Mouse (Mus musculus) ES-Bruce4 (cell line): Measurements from ENCODE around the gene Abl2. TPM values are rescaled to one million over a fixed set of nuclear protein-coding genes. Genes with fewer than 3 reads are reported as not detected.

Experiments used
- H3K27ac ChIP-seq: 2 replicates; pipeline ENCODE4 v1.5.1; 2012; ENCODE audit warnings: low read length, inconsistent platforms; ENCODE audit not compliant: insufficient read depth
- H3K27me3 ChIP-seq: 2 replicates; pipeline ENCODE4 v1.6.1; 2012; ENCODE audit warnings: mild to moderate bottlenecking, low read length, inconsistent platforms; ENCODE audit not compliant: control insufficient read depth, poor library complexity, insufficient read depth, severe bottlenecking
- H3K36me3 ChIP-seq: 2 replicates; pipeline ENCODE4 v1.6.1; 2012; ENCODE audit warnings: inconsistent platforms, mild to moderate bottlenecking, low read length, moderate library complexity; ENCODE audit not compliant: control insufficient read depth, poor library complexity, insufficient read depth, severe bottlenecking
- H3K4me1 ChIP-seq: one replicate; pipeline ENCODE4 v1.8.1; 2011; ENCODE audit warnings: low read length; ENCODE audit not compliant: control insufficient read depth, insufficient read depth
- H3K4me3 ChIP-seq: 2 replicates; pipeline ENCODE4 v1.5.1; 2011; ENCODE audit warnings: low read depth, mild to moderate bottlenecking, low read length
- H3K9ac ChIP-seq: 2 replicates; pipeline ENCODE4 v1.6.1; 2012; ENCODE audit warnings: low read depth, mild to moderate bottlenecking, inconsistent platforms; ENCODE audit not compliant: poor library complexity, severe bottlenecking
- H3K9me3 ChIP-seq: replicated peaks from 2 replicates; pipeline ENCODE4 v1.6.1; 2012; ENCODE audit warnings: mild to moderate bottlenecking, low read length, inconsistent platforms; ENCODE audit not compliant: control insufficient read depth, poor library complexity, insufficient read depth, severe bottlenecking
- CTCF ChIP-seq: IDR thresholded peaks from one replicate; pipeline ENCODE4 v1.8.1; 2011; ENCODE audit warnings: low read depth, low read length
- EP300 ChIP-seq: IDR thresholded peaks from 2 replicates; pipeline ENCODE4 v1.6.1; 2011; ENCODE audit warnings: low read depth, low read length; ENCODE audit not compliant: insufficient read depth
- POLR2A ChIP-seq: IDR thresholded peaks from one replicate; pipeline ENCODE4 v1.8.1; 2011; ENCODE audit warnings: low read length; ENCODE audit not compliant: insufficient read depth
- polyA plus RNA-seq: library from polyadenylated mRNA; stranded (reverse); fragments of >200 nt; gene quantifications from 2 replicates; pipeline ENCODE4 v1.2.4, GENCODE M21; 2011; ENCODE audit warnings: low read depth; ENCODE audit not compliant: missing spikeins, insufficient read depth, insufficient read length

The Abl2 gene
- polyA plus RNA-seq, 1 experiment = 49.7 TPM

GRCm38 (mm10) chr1:156543999-156544398, 14.6 kb upstream of the Abl2 start:
- no peak overlapping the region for H3K4me3 ChIP-seq
- H3K9ac ChIP-seq = no peak overlapping the region
- H3K36me3 ChIP-seq = no peaks in the 10 kb centered on the region
- H3K27me3 ChIP-seq = no peaks in the 10 kb centered on the region
- H3K4me1 ChIP-seq = no peaks in the 10 kb centered on the region
- no peak overlapping the region for H3K27ac ChIP-seq
- H3K9me3 ChIP-seq = no peaks in the 10 kb centered on the region
- TF ChIP-seq EP300 = no peak
- no peak for TF ChIP-seq POLR2A
- no peak for TF ChIP-seq CTCF

- H3K36me3 ChIP-seq = no peaks in the 10 kb centered on the region
- TF ChIP-seq EP300 = no peak
- TF ChIP-seq CTCF = no peak
- no peak for TF ChIP-seq POLR2A
- peak overlapping the region; percentile 95 for H3K4me3 ChIP-seq
- no peaks in the 10 kb centered on the region for H3K4me1 ChIP-seq
- no peak overlapping the region for H3K27ac ChIP-seq
- peak overlapping the region; percentile 98 for H3K9ac ChIP-seq
- H3K27me3 ChIP-seq = no peaks in the 10 kb centered on the region
- H3K9me3 ChIP-seq = no peaks in the 10 kb centered on the region
Observed at GRCm38 (mm10) chr1:156558950-156559640, 509 bp downstream of the Abl2 start.

DNA sequence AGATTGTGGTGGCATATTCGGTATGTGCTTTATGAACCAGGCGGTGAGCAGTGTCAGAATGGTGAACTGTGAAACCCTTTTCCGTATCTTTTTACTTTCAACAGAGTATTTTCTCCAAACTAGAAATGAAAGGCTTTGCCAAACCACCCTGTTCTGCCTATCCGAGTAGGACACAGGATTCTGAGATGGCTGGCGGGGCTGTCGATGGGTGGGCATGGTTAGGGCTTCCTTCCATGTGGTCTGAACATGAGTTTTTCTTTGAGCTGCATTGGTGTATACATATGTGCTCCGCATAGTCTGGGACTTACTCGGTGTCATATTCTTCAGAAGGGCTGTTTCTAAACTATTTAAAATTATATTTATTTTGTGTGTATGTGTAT, 1.0 kb downstream of the Abl2 start:
- Histone ChIP-seq H3K9ac (peak overlapping the region; percentile 98), H3K36me3 (no peaks in the 10 kb centered on the region), H3K4me3 (peak overlapping the region; percentile 95), H3K9me3 (no peaks in the 10 kb centered on the region), H3K27ac (no peak overlapping the region), H3K4me1 (no peaks in the 10 kb centered on the region), H3K27me3 (no peaks in the 10 kb centered on the region)
- TF ChIP-seq POLR2A = no peak
- no peak for TF ChIP-seq CTCF
- TF ChIP-seq EP300 = no peak

DNA sequence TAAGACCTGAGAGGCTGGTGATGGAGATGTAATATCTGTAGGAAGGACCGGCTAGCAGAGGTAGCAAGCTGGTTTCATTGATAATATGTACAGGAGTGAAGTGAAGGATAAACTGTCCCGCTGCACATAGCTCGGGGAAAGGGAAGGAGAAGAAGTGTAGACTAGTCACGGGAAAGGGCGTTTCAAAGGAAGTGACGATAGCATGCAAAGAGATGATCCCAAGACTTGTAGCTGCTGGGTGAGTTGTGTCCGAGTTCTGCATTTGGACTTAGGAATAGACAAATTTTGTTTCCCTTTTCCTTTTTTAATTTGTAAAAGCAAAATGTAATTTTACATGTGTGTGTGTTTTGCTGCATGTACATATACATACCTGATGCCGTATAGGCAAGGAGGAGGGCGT, 1.9 kb downstream of the Abl2 start:
- H3K9me3 ChIP-seq = no peaks in the 10 kb centered on the region
- H3K27me3 ChIP-seq = no peaks in the 10 kb centered on the region
- no peak overlapping the region for H3K4me3 ChIP-seq
- no peaks in the 10 kb centered on the region for H3K36me3 ChIP-seq
- TF ChIP-seq EP300 (no peak), POLR2A (no peak), CTCF (no peak)
- H3K4me1 ChIP-seq = no peaks in the 10 kb centered on the region
- H3K9ac ChIP-seq = no peak overlapping the region
- H3K27ac ChIP-seq = no peak overlapping the region

DNA sequence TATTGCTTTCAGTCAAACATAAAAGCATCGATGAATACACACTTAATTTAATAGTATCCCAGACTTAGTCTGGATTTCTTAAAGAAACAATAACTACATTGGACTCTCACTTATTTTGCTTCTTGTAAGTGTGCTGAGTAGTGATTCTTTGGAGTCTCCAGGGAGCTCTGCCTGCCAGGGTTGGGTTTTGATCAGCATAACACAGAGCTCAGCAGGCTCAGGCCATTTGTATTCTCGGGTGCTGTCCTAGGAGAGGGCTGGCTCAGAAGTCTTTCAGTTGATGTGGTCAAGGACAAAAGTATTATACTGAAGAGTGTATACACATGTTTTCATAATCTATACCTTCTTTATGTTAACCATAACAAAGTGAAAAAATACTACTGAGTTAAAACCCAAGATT, 6.7 kb downstream of the Abl2 start:
- Histone ChIP-seq H3K27me3 (no peaks in the 10 kb centered on the region), H3K4me3 (no peak overlapping the region), H3K9ac (no peak overlapping the region), H3K27ac (no peak overlapping the region), H3K36me3 (peaks cover 3% of the 10 kb centered on the region; the same call in 1 of the 2 replicates), H3K4me1 (peaks cover 4% of the 10 kb centered on the region), H3K9me3 (no peaks in the 10 kb centered on the region; the same call in 1 of the 2 replicates)
- TF ChIP-seq EP300 = peak; percentile 62
- TF ChIP-seq CTCF = no peak

DNA sequence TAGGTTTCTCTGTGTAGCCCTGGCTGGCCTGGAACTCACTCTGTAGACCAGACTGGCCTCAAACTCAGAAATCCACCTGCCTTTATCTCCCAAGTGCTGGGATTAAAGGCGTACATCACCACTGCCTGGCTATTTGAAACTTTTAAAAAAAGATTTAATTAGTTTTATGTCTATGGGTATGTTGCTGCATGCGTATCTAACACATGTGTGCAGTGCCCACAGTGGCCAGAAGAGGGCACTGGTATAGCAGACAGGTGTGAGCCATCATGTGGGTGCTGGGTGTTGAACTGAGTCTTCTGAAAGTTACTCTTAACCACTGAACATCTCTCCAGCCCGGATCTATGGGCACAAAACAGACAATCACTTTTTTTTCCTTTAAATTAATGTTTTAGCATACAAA, 7.5 kb downstream of the Abl2 start:
- Histone ChIP-seq H3K9me3 (no peaks in the 10 kb centered on the region; the same call in 1 of the 2 replicates), H3K27ac (no peak overlapping the region), H3K4me1 (peaks cover 4% of the 10 kb centered on the region), H3K4me3 (no peak overlapping the region), H3K9ac (no peak overlapping the region), H3K27me3 (no peaks in the 10 kb centered on the region), H3K36me3 (peaks cover 3% of the 10 kb centered on the region; the same call in 1 of the 2 replicates)
- TF ChIP-seq POLR2A = no peak
- TF ChIP-seq CTCF = peak; percentile 57
